Mouse (Mus musculus) thymus, postnatal 36 days (tissue): ENCODE measurements around the gene 1700001C19Rik.

Experiments used
- DNase-seq, 2 experiments: peaks; one replicate each; pipeline ENCODE4 v3.0.0; 2022; ENCODE audit warnings: mixed read lengths in 2 of 2

1700001C19Rik gene

GRCm38 (mm10) chr17:47436907-47437547 is at the start of gene 1700001C19Rik:
Gene 1700001C19Rik (minus strand): TSS chr17:47437376.
- no peak for DNase-seq

GRCm38 (mm10) chr17:47485791-47486190 is 48.6 kb upstream of the 1700001C19Rik start:
- no peak for DNase-seq

- no peak for DNase-seq
Measured at GRCm38 (mm10) chr17:47484993-47485392, 47.8 kb upstream of the 1700001C19Rik start.

GRCm38 (mm10) chr17:47484241-47484921 is 47.2 kb upstream of the 1700001C19Rik start:
- no peak for DNase-seq

- DNase-seq: peak; percentile 65 to 68
Measured at GRCm38 (mm10) chr17:47482401-47482800, 45.2 kb upstream of the 1700001C19Rik start.

GRCm38 (mm10) chr17:47479887-47480286 is 42.7 kb upstream of the 1700001C19Rik start:
- DNase-seq: no peak

GRCm38 (mm10) chr17:47475714-47476113 is 38.5 kb upstream of the 1700001C19Rik start:
- DNase-seq: peak; percentile 35 to 46

GRCm38 (mm10) chr17:47475181-47475580 is 38.0 kb upstream of the 1700001C19Rik start:
- DNase-seq: no peak

GRCm38 (mm10) chr17:47474250-47474649 is 37.1 kb upstream of the 1700001C19Rik start:
- DNase-seq: no peak

- DNase-seq: peak; percentile 68 to 72
Measured at GRCm38 (mm10) chr17:47473434-47473974, 36.3 kb upstream of the 1700001C19Rik start.

- DNase-seq: no peak
Measured at GRCm38 (mm10) chr17:47472435-47473350, 35.5 kb upstream of the 1700001C19Rik start.

GRCm38 (mm10) chr17:47470686-47471085 is 33.5 kb upstream of the 1700001C19Rik start:
- DNase-seq: no peak

GRCm38 (mm10) chr17:47470121-47470520 is 32.9 kb upstream of the 1700001C19Rik start:
- DNase-seq: no peak

- no peak for DNase-seq
Measured at GRCm38 (mm10) chr17:47469642-47470041, 32.5 kb upstream of the 1700001C19Rik start.

- DNase-seq: peak; percentile 20 to 36
Measured at GRCm38 (mm10) chr17:47468466-47468865, 31.3 kb upstream of the 1700001C19Rik start.

- DNase-seq: no peak
Measured at GRCm38 (mm10) chr17:47468063-47468462, 30.9 kb upstream of the 1700001C19Rik start.

- DNase-seq: no peak
Measured at GRCm38 (mm10) chr17:47467659-47468058, 30.5 kb upstream of the 1700001C19Rik start.

GRCm38 (mm10) chr17:47466284-47466683 is 29.1 kb upstream of the 1700001C19Rik start:
- no peak for DNase-seq

GRCm38 (mm10) chr17:47465016-47465415 is 27.8 kb upstream of the 1700001C19Rik start:
- DNase-seq: no peak

GRCm38 (mm10) chr17:47464248-47464965 is 27.2 kb upstream of the 1700001C19Rik start:
- no peak for DNase-seq

- no peak for DNase-seq
Measured at GRCm38 (mm10) chr17:47462728-47463388, 25.7 kb upstream of the 1700001C19Rik start.

GRCm38 (mm10) chr17:47462209-47462608 is 25.0 kb upstream of the 1700001C19Rik start:
- DNase-seq: no peak
